Mouse (Mus musculus): ENCODE measurements around the gene Ifit2.
A peak's percentile ranks its signal among the peaks of the same experiment; 100 is the strongest.
"Not testable (repeated sequence)": the region's sequence is repeated elsewhere in the genome, so short reads cannot be mapped to it uniquely, and the experiment has no call there.

Ifit2 gene

GRCm38 (mm10) chr19:34596811-34597210 lies 46.3 kb downstream of the Ifit2 start:
- no peak for DNase-seq (ENCODE audit: low spot score in 2 of 2)

DNA sequence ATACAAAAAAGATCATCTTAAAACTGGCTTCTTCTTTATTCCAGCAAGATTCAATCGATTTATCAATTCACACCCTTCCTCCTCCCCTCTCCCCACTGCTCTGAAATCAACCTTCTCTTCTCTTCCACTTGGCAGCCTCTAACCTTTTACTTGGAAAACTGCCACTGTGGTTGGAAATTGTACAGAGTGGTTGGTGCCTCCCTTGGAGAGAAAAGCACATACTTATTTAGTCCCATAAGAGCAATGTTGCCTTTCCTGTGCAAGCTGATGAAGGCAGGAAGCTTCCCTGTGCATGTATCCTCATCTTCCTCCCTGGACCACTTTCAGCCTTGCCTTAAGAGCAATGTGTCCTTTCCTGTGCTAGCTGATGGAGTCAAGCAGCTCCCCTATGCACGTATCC lies 47.8 kb downstream of the Ifit2 start:
- peak in 1 of 2 experiments; percentile 62 for DNase-seq (ENCODE audit: low spot score in 2 of 2)

- DNase-seq (ENCODE audit: low spot score in 2 of 2): not testable (repeated sequence)
These were observed 48.8 kb downstream of the Ifit2 start for GRCm38 (mm10) chr19:34599250-34599649.

DNA sequence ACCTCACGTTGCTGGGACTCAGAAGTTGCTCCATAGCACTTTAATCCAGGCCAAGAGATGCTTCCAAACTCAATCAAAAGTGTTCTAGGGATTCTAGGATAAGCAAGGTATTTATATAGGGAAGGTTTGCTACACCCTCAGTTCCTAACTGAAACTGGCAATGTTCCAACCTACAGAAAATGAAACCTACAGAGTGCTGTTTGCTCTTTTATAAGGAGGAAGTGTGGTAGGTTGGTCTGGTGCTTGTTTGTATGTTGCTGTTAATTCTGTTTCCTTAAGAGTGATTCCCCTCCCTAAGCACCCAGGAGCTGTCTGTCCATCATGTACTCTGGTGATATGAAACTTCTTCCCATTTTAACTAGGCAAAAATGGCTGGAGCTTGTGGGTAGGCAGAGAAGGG lies 51.4 kb downstream of the Ifit2 start, which contains the start of gene Ifit1bl1:
TSS of gene Ifit1bl1 (minus strand) at position 69 of the 400 bp plus-strand sequence.
- DNase-seq (ENCODE audit: low spot score in 2 of 2): not testable (repeated sequence)

DNA sequence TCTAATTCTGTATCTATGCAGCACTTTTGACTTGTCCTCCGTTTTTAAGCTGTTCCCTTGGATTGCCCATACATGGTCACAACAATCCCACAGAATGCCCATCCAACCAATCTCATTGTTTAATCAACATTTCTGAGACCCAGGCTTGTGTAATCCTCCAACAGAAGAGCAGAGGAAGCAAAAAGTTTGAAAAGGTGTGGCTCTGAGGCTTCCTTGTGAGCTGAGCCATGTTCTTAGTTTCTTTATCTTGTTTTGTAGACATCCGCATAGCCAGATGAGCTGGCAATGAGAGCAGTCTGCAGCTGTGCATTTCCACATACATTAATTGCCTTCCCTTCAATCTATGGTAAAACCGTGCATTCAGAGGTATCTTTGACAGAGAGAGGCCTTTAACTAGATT lies 55.0 kb downstream of the Ifit2 start:
- no peak for DNase-seq (ENCODE audit: low spot score in 2 of 2)

DNA sequence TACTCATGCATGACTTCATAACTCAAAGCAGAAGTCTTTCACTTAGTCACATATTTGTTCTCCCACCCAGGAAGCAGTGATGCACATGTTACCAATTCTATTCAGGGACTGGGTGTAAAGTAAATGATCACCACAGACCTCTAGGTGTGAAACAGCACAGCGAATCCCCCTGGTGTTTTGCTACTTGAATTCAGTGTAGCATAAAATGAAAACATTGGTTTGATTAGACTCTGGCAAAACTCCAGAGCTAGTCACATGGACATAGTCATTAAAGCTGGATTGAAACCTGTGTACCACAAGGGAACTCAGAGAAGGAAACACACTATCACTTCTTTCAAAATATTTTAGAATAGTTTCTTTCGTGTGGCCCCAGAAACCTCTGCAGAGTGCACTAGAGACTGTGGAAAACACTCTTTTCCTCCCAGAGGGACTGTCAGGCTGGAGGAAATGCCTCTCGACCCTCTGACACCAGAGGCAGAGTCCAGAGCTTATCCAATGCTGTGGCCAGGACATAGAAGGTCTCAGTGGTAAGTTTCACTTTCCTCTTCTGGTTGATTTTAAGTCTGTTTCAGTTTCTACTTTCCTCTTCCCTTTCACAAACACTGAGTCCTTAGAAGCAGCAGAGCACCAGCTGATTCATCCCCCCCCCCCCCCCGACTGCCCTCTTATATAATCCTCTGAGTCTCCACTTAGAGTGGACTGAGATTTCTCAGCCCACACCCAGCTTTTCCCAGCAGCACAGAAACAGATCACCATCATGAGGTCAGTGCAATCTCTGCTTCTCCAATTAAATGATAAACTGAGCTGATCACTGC lies 57.0 kb downstream of the Ifit2 start, which contains the start of gene Ifit3b:
TSS of gene Ifit3b (plus strand) at position 734 of the 815 bp plus-strand sequence.
- DNase-seq (ENCODE audit: low spot score in 2 of 2): peak in 1 of 2 experiments; percentile 29

- not testable (repeated sequence) for DNase-seq (ENCODE audit: low spot score in 2 of 2)
These were observed 59.6 kb downstream of the Ifit2 start for GRCm38 (mm10) chr19:34610118-34610517.

DNA sequence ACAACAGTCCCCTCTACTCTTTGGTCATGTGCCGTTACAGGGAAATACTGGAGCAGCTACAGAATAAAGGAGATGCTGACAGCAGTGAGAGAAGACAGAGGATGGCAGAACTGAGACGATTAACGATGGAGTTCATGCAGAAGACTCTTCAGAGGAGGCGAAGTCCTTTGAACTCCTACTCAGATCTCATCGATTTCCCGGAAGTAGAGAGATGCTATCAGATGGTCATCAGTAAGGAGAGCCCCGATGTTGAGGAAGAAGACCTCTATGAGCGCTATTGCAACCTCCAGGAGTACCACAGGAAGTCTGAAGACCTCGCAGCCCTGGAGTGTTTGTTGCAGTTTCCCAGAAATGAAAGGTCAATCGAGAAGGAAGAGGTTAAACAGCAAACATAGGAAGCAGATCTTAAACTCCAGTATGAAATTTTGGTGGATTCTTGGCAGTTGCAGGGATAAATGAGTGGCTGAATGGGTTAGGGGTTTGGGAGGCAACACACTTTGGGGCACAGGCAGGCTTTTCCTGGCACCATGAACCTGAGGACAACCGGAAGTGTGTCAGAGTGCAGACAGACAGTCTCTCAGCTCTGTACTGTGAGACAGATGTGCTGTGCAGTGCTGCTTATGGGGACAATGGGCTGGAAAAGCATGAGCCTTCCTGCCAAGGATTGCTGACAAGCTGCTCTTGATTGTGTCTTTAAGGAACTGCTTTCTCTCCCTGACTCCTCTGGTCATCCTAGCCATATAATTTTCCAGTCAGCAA lies 61.9 kb downstream of the Ifit2 start:
- DNase-seq (ENCODE audit: low spot score in 2 of 2): not testable (repeated sequence)

- no peak for DNase-seq (ENCODE audit: low spot score in 2 of 2)
These were observed 70.4 kb downstream of the Ifit2 start for GRCm38 (mm10) chr19:34620871-34621270.

- DNase-seq (ENCODE audit: low spot score in 2 of 2): no peak
These were observed 73.3 kb downstream of the Ifit2 start for GRCm38 (mm10) chr19:34623781-34624180.

DNA sequence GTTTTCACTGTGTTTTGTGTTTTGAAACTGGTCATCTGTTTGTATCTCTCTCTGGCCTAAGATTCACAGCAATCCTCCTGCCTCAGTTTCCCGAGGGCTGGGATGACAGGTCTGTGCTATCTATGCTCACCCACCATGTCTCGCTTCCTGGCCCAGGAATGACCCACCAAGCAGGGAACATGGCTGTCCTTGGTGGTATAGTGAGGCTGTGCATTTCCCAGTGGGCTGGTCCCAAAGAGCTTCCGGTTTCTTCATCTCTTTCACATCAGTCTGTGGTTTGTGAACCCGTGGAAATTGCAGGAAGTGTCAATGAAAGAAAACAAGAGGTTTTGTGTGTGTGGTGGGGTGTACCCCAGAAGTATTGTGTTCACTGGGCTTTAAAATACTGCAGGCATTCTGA lies 74.2 kb downstream of the Ifit2 start:
- DNase-seq (ENCODE audit: low spot score in 2 of 2): no peak
